Mouse (Mus musculus): ENCODE data around the gene Gm5737.

Gm5737 gene

GRCm38 (mm10) chr7:120843037-120843621 is 31.0 kb downstream of the Gm5737 start:
- peak; percentile 68 to 77 for DNase-seq (ENCODE audit: low spot score in 2 of 2)

- DNase-seq (ENCODE audit: low spot score in 2 of 2), result no peak
These were observed 31.8 kb downstream of the Gm5737 start for GRCm38 (mm10) chr7:120843852-120844435.

DNA sequence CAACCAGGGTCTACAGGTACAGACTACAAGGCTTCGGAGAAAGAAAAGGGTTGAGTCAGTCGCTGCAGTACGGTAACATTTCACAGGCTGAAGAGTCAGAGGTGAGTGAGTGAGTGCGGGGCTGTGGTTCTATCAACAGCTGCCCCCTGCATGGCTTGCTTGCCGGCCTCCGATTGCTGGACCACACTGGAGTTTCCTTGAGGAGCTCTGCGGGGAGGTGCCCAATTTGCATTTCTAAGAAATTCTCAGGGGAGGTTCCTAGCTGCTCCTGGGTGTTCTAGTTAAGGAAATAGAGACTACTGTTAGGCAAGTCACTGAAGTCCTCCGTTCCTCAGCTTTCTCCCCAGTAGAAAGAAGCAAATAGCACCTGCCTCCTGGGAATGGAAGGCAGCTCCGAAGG is 32.5 kb downstream of the Gm5737 start:
- DNase-seq (ENCODE audit: low spot score in 2 of 2), result no peak

DNA sequence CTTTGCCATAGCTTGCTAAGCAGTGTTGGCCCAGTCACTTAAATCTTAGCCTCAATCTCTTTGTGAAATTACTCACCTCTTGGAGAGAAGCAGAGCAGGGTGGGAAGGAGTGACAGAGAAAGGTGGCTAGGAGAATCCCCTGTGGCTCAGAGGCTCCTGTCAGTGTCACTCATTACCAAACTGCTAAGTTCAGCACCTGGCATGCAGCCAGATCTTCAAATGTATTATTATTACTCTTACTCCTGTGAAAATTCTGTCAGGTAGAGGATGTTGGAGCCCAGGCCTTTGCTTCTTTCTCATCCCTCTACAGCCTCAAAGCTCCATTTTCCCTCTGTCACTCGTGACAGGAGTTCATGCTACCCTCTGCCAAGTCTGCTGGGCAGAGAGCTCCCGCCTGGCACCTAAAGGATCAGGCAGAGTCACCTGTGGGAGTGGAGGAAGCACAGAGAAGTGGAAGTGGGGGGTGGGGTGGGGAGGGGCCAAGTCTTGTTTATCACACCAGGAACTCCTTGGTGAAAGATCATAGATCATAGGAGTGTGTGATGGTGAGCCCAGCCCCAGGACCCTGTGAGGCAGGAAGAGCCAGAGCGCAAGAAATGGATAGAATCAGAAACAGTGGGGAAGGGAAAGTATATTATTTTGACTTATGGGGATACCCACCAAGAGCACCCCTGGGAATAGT is 36.8 kb downstream of the Gm5737 start:
- DNase-seq (ENCODE audit: low spot score in 2 of 2), result no peak

- no peak for DNase-seq (ENCODE audit: low spot score in 2 of 2)
These were observed 38.0 kb downstream of the Gm5737 start for GRCm38 (mm10) chr7:120850165-120850564.

DNA sequence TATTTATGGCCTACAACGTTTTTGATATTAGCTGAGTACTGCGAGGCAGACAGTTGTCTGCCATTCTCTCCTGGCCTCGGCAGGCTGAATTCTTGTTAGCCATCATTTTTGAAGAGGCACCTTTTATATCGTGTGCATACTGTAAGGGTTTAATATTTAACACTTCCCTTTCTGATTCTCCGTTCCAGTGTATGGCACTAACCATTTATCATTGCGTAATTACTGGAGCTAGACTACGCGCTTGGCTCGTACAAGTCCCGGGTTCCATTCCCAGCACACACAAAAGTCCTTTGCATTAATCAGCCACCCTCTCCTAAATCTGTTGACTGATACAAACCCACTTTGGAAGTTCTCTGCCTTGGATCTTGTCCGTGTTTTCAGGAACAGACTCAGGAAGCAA is 47.7 kb downstream of the Gm5737 start:
- DNase-seq (ENCODE audit: low spot score in 2 of 2), result no peak

DNA sequence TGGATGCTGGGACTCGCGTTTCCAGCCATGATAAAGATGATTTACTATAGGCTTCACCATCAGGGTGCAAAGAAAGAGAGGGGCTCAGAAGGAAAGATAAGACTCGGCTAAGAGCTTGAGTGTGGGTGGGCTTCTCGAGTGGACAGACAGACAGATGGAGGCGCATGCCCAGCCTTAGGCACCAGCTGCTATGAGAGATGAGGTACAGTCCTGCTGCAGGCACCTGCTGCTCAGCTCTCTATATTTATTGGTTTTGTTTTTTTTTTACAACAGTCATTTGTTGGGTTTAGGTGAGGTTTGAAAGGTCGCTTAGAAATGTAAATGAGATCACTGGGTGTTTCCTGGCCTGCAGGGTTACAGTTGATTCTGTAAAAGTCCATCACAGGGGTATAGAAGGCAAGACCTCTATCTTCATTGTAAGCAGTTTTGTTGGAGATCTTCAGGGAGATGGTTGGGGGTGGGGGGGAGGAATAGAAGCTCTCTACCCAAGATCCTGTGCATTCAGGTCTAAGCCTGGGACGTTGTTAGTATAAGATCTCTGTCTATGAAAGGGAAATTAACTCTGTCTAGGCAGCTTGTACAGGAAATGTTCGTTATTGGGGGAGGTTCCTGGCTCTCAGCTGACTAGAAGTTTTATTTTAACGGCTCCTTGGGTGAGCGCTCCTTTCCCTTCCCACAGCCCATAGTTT is 48.8 kb downstream of the Gm5737 start:
- DNase-seq (ENCODE audit: low spot score in 2 of 2), result peak in 1 of 2 experiments; percentile 45

DNA sequence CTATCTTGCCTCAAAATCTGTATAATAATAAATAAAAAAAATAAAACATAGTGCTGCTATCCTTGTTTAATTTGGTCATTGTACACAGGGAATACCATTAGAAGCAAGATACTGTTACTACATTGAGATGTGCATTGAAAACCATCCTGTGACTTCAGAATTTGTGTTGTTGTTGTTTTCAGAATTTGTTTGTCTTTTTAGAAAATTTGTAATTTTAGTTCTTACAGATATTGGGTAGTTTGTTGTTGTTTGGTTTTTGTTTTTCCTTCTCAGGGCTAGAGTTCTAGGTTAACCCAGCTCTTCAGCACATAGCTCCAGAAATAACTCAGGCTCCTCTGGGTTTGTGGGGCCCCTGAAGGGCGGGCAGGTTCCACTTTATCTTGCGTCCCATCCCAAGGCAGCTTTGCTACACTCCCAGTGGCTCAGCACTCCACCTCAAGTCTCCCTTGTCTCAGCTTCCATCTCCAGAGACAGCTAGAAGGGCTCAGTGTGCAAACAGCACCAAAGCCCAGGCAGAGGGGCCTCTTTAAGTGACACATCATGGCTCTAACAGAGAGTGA is 49.4 kb downstream of the Gm5737 start:
- peak; percentile 44 to 63 for DNase-seq (ENCODE audit: low spot score in 2 of 2)

- no peak for DNase-seq (ENCODE audit: low spot score in 2 of 2)
These were observed 50.0 kb downstream of the Gm5737 start for GRCm38 (mm10) chr7:120862196-120862595.

DNA sequence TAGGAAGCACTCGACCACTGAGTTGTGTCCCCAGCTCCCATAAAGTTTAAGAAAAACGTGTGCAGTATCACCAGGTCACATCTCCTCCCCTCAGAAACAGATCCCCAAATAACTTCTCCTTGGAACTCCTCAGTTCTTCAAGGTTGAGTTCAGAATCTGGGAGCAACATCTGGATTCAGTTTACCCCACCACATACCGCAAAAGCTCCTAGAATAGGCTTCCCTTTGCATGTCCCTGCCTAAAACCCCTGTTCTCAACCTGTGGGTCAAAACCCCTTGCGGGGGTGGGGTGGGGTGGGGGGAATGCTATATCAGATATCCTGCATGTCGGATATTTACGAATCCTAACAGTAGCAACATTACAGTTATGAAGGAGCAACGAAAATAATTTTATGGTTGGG is 50.5 kb downstream of the Gm5737 start:
- DNase-seq (ENCODE audit: low spot score in 2 of 2), result no peak

DNA sequence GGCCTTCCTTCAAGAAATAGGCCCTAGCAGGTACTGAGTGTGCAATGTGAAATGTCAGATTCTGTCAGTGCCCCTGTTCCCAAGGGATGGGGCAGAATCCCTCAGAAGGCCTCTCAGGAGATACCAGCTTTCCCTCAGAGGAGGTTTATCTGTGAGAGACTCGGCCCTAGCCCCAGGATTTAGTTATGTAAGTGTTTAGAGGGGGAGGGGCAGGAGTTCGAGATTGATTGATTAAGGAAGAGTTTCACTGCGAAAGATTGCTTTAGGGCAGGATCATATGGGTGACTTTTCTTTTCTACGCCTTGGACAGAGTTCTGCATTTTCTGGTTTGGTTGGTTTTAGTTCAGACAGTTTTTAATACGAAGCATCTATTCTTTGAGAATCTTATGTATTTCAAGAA is 51.3 kb downstream of the Gm5737 start:
- DNase-seq (ENCODE audit: low spot score in 2 of 2), result no peak

DNA sequence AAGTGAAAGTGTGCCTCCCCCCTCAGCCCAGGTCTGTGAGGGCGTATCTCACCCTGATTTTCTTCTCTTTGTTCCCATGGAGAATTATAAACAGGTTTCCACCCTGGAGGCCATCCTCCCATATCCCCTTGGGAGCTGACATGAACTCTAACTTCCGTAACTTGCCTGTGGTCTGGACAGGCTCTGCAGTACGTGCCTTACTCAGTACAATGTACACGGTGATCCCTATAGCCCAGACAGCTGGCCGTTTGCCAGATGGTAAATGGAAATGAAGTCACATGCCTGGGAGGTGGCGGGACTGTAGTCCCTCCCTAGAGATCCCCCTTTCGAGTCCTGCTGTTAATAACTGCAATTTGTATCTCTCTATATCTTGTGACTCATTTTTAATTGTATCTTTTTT is 52.9 kb downstream of the Gm5737 start:
- DNase-seq (ENCODE audit: low spot score in 2 of 2), result peak; percentile 72 to 80

GRCm38 (mm10) chr7:120865832-120866231 is 53.7 kb downstream of the Gm5737 start:
- DNase-seq (ENCODE audit: low spot score in 2 of 2), result peak; percentile 61 to 80

GRCm38 (mm10) chr7:120866684-120867083 is 54.5 kb downstream of the Gm5737 start:
- no peak for DNase-seq (ENCODE audit: low spot score in 2 of 2)

DNA sequence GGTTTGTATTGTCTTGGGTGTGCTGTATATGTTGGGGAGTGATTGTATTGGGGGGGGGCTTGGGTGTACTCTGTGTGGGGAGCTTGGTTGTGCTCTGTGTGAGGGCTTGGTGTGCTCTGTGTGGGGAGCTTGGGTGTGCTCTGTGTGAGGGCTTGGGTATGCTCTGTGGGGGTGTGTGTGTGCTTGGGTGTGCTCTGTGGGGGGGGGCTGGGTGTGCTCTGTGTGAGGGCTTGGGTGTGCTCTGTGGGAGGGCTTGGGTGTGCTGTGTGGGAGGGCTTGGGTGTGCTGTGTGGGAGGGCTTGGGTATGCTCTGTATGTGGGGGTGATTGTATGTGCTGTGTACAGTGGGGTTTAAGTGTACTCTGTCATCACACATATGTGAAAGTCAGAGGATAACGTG is 55.6 kb downstream of the Gm5737 start:
- DNase-seq (ENCODE audit: low spot score in 2 of 2), result no peak

DNA sequence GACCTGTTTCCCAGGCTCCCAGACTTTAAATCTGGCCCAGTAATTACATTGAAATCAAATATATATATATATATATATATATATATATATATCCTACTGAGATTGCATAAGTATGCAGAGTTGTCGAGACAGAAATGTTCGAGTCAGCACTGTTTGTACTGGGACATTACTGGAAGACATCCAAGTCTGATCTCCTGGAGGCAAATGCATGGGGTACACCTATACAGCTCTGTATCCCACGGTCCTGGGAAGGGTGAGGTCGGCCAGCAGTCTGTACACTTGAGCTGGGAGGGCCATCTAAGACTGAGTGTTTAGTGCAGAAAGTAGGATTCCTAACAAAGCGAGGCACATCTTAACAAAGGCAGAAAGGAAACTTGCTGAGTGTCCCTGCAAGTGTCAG is 57.7 kb downstream of the Gm5737 start:
- no peak for DNase-seq (ENCODE audit: low spot score in 2 of 2)

DNA sequence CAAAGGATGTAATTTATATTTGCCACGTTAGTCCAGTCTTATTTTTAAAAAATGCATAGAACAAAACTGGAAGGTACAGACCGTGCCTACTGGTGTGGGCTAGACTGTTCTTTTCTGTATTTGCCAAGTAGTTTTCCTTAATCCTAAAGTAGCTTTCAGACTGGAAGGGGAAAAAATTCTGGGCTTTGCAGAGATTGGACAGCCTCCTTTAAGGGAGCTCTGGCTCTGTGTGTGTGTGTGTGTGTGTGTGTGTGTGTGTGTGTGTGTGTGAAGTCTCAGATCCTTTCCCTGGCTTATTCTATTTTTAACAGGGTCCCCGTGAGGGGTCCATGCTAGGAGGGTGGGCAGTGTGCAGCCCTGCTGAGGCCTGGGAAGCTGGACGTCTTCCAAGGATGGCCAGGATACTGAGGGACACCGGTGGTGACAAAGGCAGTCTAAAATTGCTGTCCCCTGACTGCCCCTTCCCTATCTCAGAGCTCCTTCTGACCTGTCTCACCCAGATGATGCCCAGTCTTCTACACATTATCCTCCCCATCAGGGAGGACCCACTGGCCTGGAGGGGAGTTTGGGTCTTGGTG is 58.4 kb downstream of the Gm5737 start:
- DNase-seq (ENCODE audit: low spot score in 2 of 2), result no peak

DNA sequence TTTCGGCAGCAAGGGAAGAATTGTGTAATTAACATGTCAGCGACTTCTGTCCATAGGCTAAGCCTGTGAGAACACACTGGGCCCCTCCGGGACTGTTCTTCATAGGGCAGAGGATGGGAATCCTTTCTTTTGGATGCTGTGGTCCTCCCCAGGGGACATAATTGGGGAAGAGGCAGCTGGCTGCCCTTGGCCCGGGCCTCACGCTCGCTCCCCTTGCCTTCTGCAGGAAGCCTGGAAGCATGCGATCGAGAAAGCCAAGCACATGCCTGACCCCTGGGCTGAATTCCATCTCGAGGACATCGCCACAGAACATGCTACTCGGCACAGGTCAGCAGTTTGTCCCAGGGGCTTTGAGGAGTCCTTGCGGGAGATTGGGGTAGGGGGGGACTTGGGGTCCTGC is 60.9 kb downstream of the Gm5737 start:
- DNase-seq (ENCODE audit: low spot score in 2 of 2), result no peak

GRCm38 (mm10) chr7:120874021-120874420 is 61.9 kb downstream of the Gm5737 start:
- DNase-seq (ENCODE audit: low spot score in 2 of 2), result no peak

DNA sequence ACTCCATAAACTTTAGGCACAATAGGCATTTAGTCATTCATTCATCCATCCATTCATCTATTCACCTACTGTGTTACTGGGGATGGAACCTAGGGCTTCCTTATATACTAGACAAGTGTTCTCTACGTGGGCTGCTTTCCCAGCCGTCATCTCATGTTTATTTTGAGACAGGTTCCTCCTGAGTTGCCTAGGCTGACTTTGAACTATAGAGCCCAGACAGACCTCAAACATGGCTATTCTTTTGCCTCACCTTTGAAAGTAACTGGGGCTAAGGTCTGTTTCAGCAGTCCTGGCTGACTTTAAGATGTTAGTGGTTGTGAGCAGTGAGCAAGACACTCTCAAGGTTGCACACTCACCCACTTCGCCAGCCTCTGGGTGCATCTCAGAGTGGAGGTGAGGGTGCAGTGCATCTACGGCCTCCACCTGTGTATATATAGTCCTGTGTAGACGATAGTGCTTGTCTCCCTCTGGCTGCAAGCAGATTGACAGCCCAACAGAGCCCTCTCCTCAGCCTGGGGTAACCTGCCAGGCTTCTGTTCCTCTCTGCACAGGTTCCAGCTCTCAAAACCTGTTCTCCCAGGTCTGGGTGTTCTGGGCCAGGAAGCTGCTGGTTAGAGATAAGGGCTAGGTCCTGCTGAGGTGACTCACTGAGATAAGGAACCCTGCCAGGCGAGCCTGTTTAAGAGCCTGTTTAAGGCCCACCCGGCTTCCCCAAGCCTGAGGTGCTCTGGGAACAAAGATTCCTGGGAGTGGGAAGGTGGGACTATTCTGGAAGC is 62.8 kb downstream of the Gm5737 start:
- peak; percentile 63 to 75 for DNase-seq (ENCODE audit: low spot score in 2 of 2)
